Mouse (Mus musculus): ENCODE results near the gene Atp5k. TPM values are rescaled to one million over a fixed set of nuclear protein-coding genes. Genes with fewer than 3 reads are reported as not detected.
A peak's percentile ranks its signal among the peaks of the same experiment; 100 is the strongest.

Gene Atp5k
- polyA plus RNA-seq, 1 experiment = 233 TPM

- no peak overlapping the region for H3K4me3 ChIP-seq (ENCODE audit: low read depth, low read length)
- TF ChIP-seq POLR2A (IDR thresholded peaks at IDR 0.05; ENCODE audit: insufficient read depth, low read length) (no peak), CTCF (IDR thresholded peaks at IDR 0.05; ENCODE audit: low read depth, low read length) (no peak), EP300 (IDR thresholded peaks at IDR 0.05; ENCODE audit: insufficient read depth, low read depth, low read length) (no peak)
- H3K27me3 ChIP-seq (ENCODE audit: control insufficient read depth, insufficient read depth, low read length, poor library complexity, severe bottlenecking) = no peaks in the 10 kb centered on the region
- H3K4me1 ChIP-seq (ENCODE audit: control insufficient read depth, insufficient read depth, low read length) = peaks cover 4% of the 10 kb centered on the region
- H3K9me3 ChIP-seq (replicated peaks; ENCODE audit: control insufficient read depth, insufficient read depth, low read length, poor library complexity, severe bottlenecking) = no peaks in the 10 kb centered on the region
- H3K36me3 ChIP-seq (ENCODE audit: control insufficient read depth, insufficient read depth, low read length, poor library complexity, severe bottlenecking) = no peaks in the 10 kb centered on the region; the same call in 1 of the 2 replicates
- H3K27ac ChIP-seq (ENCODE audit: insufficient read depth, low read length) = no peak overlapping the region
- H3K9ac ChIP-seq (ENCODE audit: low read depth, poor library complexity, severe bottlenecking) = no peak overlapping the region
Measured at GRCm38 (mm10) chr5:108465131-108465891, 31.1 kb upstream of the Atp5k start.

GRCm38 (mm10) chr5:108462446-108462845 is 28.2 kb upstream of the Atp5k start:
- Histone ChIP-seq H3K4me3 (ENCODE audit: low read depth, low read length) (peak overlapping the region; percentile 91), H3K9ac (ENCODE audit: low read depth, poor library complexity, severe bottlenecking) (peak overlapping the region; percentile 87), H3K27me3 (ENCODE audit: control insufficient read depth, insufficient read depth, low read length, poor library complexity, severe bottlenecking) (no peaks in the 10 kb centered on the region; the same call in 1 of the 2 replicates), H3K27ac (ENCODE audit: insufficient read depth, low read length) (no peak overlapping the region), H3K9me3 (replicated peaks; ENCODE audit: control insufficient read depth, insufficient read depth, low read length, poor library complexity, severe bottlenecking) (no peaks in the 10 kb centered on the region), H3K4me1 (ENCODE audit: control insufficient read depth, insufficient read depth, low read length) (peaks cover 4% of the 10 kb centered on the region), H3K36me3 (ENCODE audit: control insufficient read depth, insufficient read depth, low read length, poor library complexity, severe bottlenecking) (no peaks in the 10 kb centered on the region; the same call in 1 of the 2 replicates)
- TF ChIP-seq EP300 (IDR thresholded peaks at IDR 0.05; ENCODE audit: insufficient read depth, low read depth, low read length) (no peak), POLR2A (IDR thresholded peaks at IDR 0.05; ENCODE audit: insufficient read depth, low read length) (no peak)

GRCm38 (mm10) chr5:108461082-108462065 is 27.1 kb upstream of the Atp5k start, which contains the start of gene Pcgf3:
Gene Pcgf3, plus strand, starts transcription at chr5:108461232.
- no peaks in the 10 kb centered on the region; the same call in 1 of the 2 replicates for H3K36me3 ChIP-seq (ENCODE audit: control insufficient read depth, insufficient read depth, low read length, poor library complexity, severe bottlenecking)
- H3K9ac ChIP-seq (ENCODE audit: low read depth, poor library complexity, severe bottlenecking) = peak within 1 kb of the TSS; percentile 87
- peaks cover 4% of the 10 kb centered on the region for H3K4me1 ChIP-seq (ENCODE audit: control insufficient read depth, insufficient read depth, low read length)
- H3K27me3 ChIP-seq (ENCODE audit: control insufficient read depth, insufficient read depth, low read length, poor library complexity, severe bottlenecking) = no peaks in the 10 kb centered on the region; the same call in 1 of the 2 replicates
- no peaks in the 10 kb centered on the region for H3K9me3 ChIP-seq (replicated peaks; ENCODE audit: control insufficient read depth, insufficient read depth, low read length, poor library complexity, severe bottlenecking)
- peak; percentile 54 for TF ChIP-seq POLR2A (IDR thresholded peaks at IDR 0.05; ENCODE audit: insufficient read depth, low read length)
- TF ChIP-seq EP300 (IDR thresholded peaks at IDR 0.05; ENCODE audit: insufficient read depth, low read depth, low read length) = no peak
- peak within 1 kb of the TSS; percentile 91 for H3K4me3 ChIP-seq (ENCODE audit: low read depth, low read length)
- H3K27ac ChIP-seq (ENCODE audit: insufficient read depth, low read length) = no peak within 1 kb of the TSS

- TF ChIP-seq EP300 (IDR thresholded peaks at IDR 0.05; ENCODE audit: insufficient read depth, low read depth, low read length) = no peak
- no peak for TF ChIP-seq POLR2A (IDR thresholded peaks at IDR 0.05; ENCODE audit: insufficient read depth, low read length)
- no peak for TF ChIP-seq CTCF (IDR thresholded peaks at IDR 0.05; ENCODE audit: low read depth, low read length)
- Histone ChIP-seq H3K36me3 (ENCODE audit: control insufficient read depth, insufficient read depth, low read length, poor library complexity, severe bottlenecking) (no peaks in the 10 kb centered on the region), H3K4me3 (ENCODE audit: low read depth, low read length) (peak overlapping the region; percentile 24; the same call in 1 of the 2 replicates), H3K27ac (ENCODE audit: insufficient read depth, low read length) (no peak overlapping the region), H3K4me1 (ENCODE audit: control insufficient read depth, insufficient read depth, low read length) (peaks cover 4% of the 10 kb centered on the region), H3K27me3 (ENCODE audit: control insufficient read depth, insufficient read depth, low read length, poor library complexity, severe bottlenecking) (no peaks in the 10 kb centered on the region; the same call in 1 of the 2 replicates), H3K9ac (ENCODE audit: low read depth, poor library complexity, severe bottlenecking) (no peak overlapping the region), H3K9me3 (replicated peaks; ENCODE audit: control insufficient read depth, insufficient read depth, low read length, poor library complexity, severe bottlenecking) (no peaks in the 10 kb centered on the region)
Measured at GRCm38 (mm10) chr5:108460461-108460860, 26.2 kb upstream of the Atp5k start.

GRCm38 (mm10) chr5:108458706-108459105 is 24.5 kb upstream of the Atp5k start:
- TF ChIP-seq POLR2A (IDR thresholded peaks at IDR 0.05; ENCODE audit: insufficient read depth, low read length) = no peak
- TF ChIP-seq EP300 (IDR thresholded peaks at IDR 0.05; ENCODE audit: insufficient read depth, low read depth, low read length) = no peak
- TF ChIP-seq CTCF (IDR thresholded peaks at IDR 0.05; ENCODE audit: low read depth, low read length) = no peak
- Histone ChIP-seq H3K4me1 (ENCODE audit: control insufficient read depth, insufficient read depth, low read length) (peaks cover 4% of the 10 kb centered on the region), H3K27me3 (ENCODE audit: control insufficient read depth, insufficient read depth, low read length, poor library complexity, severe bottlenecking) (no peaks in the 10 kb centered on the region; the same call in 1 of the 2 replicates), H3K9me3 (replicated peaks; ENCODE audit: control insufficient read depth, insufficient read depth, low read length, poor library complexity, severe bottlenecking) (no peaks in the 10 kb centered on the region), H3K9ac (ENCODE audit: low read depth, poor library complexity, severe bottlenecking) (no peak overlapping the region), H3K4me3 (ENCODE audit: low read depth, low read length) (no peak overlapping the region), H3K36me3 (ENCODE audit: control insufficient read depth, insufficient read depth, low read length, poor library complexity, severe bottlenecking) (no peaks in the 10 kb centered on the region), H3K27ac (ENCODE audit: insufficient read depth, low read length) (no peak overlapping the region)

Measured in ES-Bruce4 (cell line).